Mouse (Mus musculus) urinary bladder, postnatal 0 days (tissue): ENCODE results near the gene Pabpc5. TPM values are rescaled to one million over a fixed set of nuclear protein-coding genes. Genes with fewer than 3 reads are reported as not detected.

Experiments
- polyA plus RNA-seq: library from polyadenylated mRNA; unstranded; fragments of >200 nt; fragmentation: Nextera tagmentation; extraction: Ambion mirVana; gene quantifications from 2 replicates; pipeline ENCODE4 v1.2.1, GENCODE M21; 2015

Pabpc5 gene
- 0.08 and 0.11 TPM in 2 replicates for polyA plus RNA-seq

DNA sequence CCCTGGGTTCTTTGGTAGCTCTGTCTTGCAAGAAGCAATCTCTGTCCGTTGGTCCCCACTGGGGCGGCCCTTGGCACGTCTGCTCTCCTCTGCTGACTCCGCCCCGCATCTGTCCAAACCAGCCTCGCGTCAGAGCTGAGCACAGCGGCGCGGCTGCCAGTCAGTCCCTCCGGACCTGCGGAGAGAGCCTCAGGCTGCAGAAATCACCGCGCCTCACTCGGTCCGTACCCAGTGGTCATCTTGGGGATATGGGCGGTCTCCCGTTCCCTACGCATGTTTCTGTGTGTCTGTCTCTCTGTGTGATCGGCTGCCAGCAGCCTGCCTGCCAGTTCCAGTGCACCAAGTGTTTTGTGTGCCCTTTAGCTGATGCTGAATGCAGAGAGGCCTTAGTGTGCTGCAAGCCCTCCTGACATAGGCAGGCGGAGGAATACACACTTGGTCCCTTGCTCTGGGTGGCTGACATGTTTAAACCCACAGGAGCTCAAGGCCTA is at the start of gene Pabpc5:
Gene Pabpc5 (plus strand): TSS at position 116 of the 491 bp plus-strand sequence.

